Mouse (Mus musculus) layer of hippocampus, postnatal 10 days (tissue): ENCODE data around the gene Sbno2. TPM values are rescaled to one million over a fixed set of nuclear protein-coding genes. Genes with fewer than 3 reads are reported as not detected.

ENCODE experiments used
- DNase-seq, 2 experiments: peaks; one replicate each; pipeline ENCODE4 v3.0.0; 2021; ENCODE audit warnings: low spot score in 2 of 2
- total RNA-seq, 2 experiments: library from RNA; stranded (reverse); gene quantifications; 2 replicates each; pipeline ENCODE4 v1.2.3; 2021

Gene Sbno2
- total RNA-seq, 2 experiments from 2014 or later: 19.7 to 23.9 TPM

DNA sequence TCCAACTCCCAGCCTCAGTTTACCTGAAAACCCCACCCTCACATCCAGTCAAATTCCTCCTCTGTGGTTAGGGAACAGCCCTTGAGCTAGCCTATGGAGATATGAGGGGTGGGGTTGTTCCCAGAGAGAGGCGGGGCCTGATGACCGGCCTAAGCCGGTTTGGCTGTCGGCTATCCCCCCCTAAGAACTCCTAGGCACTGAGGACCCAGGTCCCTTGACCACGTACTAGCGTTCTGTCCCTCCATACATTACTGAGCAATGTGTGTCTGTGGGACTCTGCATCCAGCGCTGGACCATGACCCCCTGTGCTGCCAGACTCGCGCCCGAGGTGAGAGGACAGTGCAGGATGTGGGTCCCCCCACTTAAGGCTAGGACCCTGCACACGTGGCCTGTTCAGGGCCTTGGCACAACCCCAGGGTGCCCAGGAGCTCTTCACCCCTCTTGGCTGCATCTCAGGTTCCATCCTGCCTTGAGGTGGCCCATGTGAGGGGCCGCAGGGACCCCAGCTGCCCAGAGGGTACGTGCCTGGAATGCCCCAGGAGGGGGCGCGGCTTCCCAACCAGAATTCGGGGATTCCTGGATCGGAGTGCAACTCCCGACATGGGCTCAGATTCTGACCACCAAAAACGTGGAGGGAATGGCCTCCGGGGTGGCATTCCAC is 85.8 kb downstream of the Sbno2 start:
- DNase-seq: no peak

DNA sequence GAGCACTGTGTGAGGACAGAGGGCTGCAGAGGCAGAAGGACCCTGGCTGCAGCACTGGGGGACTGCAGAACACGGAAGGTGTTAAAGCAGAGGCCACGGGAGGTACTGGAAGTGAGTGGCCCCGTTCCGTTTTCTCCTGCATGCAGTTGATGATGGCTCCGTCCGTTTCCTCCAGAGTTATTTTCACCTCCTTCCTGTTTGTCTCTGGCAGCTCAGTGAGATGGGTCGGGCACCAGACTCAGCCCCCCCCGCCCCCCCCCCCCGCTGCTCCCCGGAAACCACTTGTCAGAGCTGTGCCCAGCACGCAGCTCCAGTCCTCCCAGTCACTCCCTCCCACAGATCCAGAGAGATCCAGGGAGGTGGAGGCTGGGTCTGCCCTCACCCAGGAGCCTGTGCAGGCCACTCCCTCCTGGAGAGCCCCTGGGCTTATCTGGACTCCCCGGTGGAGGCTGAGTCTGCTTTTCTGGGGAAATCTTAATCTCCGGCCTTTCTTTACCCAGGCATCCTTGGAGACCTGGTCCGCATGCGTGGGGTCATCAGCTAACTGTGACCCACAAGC is 86.6 kb downstream of the Sbno2 start:
- DNase-seq: no peak

DNA sequence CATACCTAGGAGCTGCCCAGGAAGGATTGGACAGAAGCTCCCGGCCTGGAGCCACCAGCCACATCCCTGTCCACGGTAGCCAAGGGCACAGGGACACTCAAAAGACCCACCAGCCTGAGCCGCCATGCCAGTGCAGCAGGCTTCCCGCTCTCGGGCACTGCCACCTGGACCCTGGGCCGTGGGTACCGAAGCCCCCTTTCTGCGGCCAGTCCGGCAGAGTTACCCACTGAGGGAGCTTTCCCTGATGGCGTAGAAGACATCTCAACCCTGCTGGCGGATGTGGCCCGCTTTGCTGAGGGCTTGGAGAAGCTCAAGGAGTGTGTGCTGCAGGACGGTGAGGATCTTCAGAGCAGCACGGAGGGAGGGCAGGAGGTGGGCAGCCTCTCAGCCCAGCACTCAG is 87.6 kb downstream of the Sbno2 start:
- no peak for DNase-seq

DNA sequence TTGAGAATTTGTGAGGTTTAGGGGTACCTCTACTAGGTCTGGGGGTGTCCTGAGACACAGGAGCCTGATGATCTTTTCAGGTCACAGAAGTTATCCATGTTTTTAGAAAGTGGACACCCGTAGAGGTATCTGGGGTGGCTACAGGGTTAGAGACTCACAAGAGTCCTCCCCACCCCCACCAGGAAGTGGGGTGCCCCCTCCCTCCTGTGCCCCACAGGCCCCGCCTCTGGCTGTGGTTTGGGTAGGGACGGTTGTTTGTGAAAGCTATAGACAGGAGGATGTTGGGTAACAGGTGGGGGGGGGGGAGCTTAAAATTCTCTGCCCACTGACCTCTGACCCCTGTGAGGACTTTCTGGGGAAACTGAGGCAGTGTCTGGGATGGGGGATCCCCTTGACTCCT is 88.0 kb downstream of the Sbno2 start:
- DNase-seq: no peak

DNA sequence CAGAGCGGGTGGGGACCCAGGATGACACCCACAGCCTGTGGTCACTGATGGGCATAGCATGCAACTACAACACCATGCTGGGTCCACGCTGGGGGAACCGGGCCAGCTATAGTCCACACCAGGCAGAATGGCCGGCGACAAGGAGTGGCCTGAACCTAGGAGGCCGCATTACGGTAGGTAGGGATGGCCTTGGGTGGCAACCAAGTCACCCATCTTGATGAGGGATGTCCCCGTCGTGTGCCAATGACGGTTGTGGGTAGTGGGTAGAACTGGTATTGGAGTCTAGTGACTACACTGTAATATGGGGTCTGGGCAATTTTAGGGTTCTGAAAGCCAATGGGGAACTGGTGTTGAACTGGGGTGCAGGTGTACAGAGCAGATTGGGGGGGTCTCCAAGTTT is 88.4 kb downstream of the Sbno2 start:
- no peak for DNase-seq

DNA sequence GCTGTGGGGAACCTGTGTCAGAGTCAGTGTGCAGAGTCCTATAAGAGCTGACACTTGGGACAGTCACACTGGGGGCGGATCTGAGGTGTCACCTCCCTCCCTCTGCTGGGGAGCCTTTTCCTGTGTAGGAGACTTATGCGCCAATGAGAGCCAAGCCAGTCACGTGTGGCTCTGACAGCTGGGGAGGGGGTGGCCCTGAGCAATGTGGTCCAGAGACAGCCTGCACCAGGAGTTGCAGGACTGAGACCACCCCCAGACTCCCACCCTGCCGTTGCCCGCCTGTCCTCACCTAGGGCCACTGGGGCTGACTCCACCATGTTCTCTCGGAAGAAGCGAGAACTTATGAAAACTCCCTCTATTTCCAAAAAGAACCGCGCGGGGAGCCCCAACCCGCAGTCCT is 88.9 kb downstream of the Sbno2 start, which contains the start of gene Arhgap45:
TSS of gene Arhgap45 (plus strand) at position 143 of the 400 bp plus-strand sequence.
- DNase-seq: no peak

DNA sequence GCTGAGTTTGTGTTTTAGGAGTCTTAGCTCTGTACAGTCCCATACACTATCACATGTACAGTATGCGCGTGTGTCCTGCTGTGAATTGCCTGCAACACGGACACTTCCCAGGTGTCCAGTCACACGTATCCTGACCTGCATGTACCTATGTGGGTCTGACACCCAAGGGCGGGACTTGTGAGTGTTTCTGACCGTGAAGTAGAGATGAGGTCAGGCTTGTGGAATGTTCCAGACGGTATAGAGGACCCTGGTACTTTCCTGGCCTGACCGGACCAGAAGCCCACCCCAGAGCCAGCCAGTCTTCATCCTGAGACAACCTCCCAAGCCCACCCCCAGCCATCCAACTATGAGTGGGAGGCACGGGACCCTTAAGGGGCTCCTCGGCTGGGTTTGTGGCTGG is 89.8 kb downstream of the Sbno2 start:
- no peak for DNase-seq

DNA sequence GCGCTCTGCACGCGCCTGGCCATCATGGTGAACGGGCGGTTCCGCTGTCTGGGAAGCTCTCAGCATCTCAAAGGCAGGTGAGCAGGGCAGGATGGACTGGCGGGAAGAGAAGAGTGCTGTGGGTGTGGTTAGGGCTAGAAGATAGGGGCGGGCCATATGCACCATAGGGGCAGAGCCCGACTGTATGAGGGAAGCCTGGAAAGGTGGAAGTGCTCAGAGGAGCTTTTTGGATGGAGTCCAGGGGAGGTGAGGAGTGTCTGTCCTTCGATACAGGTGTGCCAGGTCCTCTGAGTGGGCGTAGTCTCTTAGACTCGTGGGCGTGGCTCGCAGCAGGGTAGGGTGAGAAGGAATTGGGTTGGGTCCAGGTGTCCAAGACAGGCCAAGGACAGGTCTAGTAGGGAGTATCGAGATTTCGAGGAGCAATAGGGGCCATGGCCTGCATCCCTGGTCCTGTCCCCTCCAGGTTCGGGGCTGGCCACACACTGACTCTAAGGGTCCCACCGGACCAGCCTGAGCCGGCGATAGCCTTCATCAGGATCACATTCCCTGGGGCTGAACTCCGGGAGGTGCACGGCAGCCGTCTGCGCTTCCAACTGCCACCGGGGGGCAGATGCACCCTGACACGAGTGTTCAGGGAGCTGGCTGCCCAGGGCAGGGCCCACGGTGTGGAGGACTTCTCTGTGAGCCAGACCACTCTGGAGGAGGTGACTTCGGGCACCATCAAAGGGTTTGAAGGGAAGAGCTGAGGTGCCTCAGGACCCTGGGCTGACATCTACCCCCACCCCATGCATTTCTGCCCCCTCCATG is 90.7 kb downstream of the Sbno2 start:
- no peak for DNase-seq

DNA sequence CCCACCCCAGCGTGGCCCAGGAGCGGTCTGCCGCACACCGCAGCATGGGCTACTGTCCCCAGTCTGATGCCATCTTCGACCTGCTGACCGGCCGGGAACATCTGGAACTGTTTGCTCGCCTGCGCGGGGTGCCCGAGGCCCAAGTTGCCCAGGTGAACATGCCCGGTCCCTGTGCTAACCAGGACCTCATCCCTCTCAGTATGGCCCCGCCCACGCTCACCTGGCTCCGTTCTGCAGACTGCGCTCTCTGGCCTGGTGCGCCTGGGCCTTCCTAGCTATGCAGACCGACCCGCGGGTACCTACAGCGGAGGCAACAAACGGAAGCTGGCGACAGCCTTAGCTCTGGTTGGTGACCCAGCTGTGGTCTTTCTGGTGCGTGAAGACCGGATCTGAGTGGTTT is 91.8 kb downstream of the Sbno2 start:
- DNase-seq: no peak

DNA sequence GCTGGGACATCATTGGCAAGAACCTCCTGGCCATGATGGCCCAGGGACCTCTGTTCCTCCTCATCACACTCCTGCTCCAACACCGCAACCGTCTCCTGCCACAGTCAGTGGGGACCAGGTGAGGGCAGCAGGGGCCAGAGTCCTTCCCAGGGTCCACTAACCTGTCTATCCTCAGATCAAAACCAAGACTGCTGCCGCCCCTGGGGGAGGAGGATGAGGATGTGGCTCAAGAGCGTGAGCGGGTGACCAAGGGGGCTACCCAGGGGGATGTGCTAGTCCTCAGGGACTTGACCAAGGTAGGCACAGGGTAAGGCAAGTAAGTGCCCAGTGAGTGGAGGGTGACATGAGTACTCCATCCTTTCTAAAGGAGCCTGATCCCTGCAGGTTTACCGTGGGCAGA is 93.6 kb downstream of the Sbno2 start:
- no peak for DNase-seq

Other genes starting within 250 kb of the Sbno2 start
- gene Prtn3, start 231.1 kb downstream of the Sbno2 start, total RNA-seq: 1 to 10 TPM; 3.6 to 3.7 TPM
- 100 to 1,000 TPM; 113 TPM for gene Plppr3, start 230.9 kb downstream of the Sbno2 start, total RNA-seq
- not detected for gene Elane, start 219.3 kb downstream of the Sbno2 start, total RNA-seq
- not detected for gene Cfd, start 214.7 kb downstream of the Sbno2 start, total RNA-seq
- gene Med16, start 196.6 kb downstream of the Sbno2 start, total RNA-seq: 10 to 100 TPM; 55.7 to 56.2 TPM
- not detected for gene Gm26602, start 194.7 kb downstream of the Sbno2 start, total RNA-seq
- gene Kiss1r, start 188.6 kb downstream of the Sbno2 start, total RNA-seq: 1 to 10 TPM; 7.5 TPM
- gene R3hdm4, start 184.4 kb downstream of the Sbno2 start, total RNA-seq: 100 to 1,000 TPM; 380 to 386 TPM
- 1 to 10 TPM; 5.5 to 8.4 TPM for gene Arid3a, start 178.5 kb downstream of the Sbno2 start, total RNA-seq
- 10 to 100 TPM; 41.8 to 46.5 TPM for gene Wdr18, start 145.4 kb downstream of the Sbno2 start, total RNA-seq
- gene Grin3b, start 134.9 kb downstream of the Sbno2 start, total RNA-seq: under 1 TPM; 0.13 to 0.27 TPM
- 100 to 1,000 TPM; 137 to 139 TPM for gene Tmem259, start 121.2 kb downstream of the Sbno2 start, total RNA-seq
- 10 to 100 TPM in 1 of 2 experiments, 1 to 10 TPM in 1; 8.2 to 10.3 TPM for gene Cnn2, start 117.0 kb downstream of the Sbno2 start, total RNA-seq
- 10 to 100 TPM in 1 of 2 experiments, 1 to 10 TPM in 1; 9.3 to 10.3 TPM for gene Abca7, start 109.1 kb downstream of the Sbno2 start, total RNA-seq
- 1 to 10 TPM; 3.3 to 3.8 TPM for gene Arhgap45, start 88.9 kb downstream of the Sbno2 start, total RNA-seq
- gene Polr2e, start 65.8 kb downstream of the Sbno2 start, total RNA-seq: 10 to 100 TPM; 66.9 to 76.7 TPM
- gene Gpx4, start 58.4 kb downstream of the Sbno2 start, total RNA-seq: 100 to 1,000 TPM; 408 to 448 TPM
- 10 to 100 TPM; 77.1 to 88.3 TPM for gene Stk11, start 10.2 kb upstream of the Sbno2 start, total RNA-seq
- 100 to 1,000 TPM; 385 to 392 TPM for gene Atp5d, start 33.1 kb upstream of the Sbno2 start, total RNA-seq
- 100 to 1,000 TPM; 360 to 374 TPM for gene Cbarp, start 35.3 kb upstream of the Sbno2 start, total RNA-seq
- gene Midn, start 42.7 kb upstream of the Sbno2 start, total RNA-seq: 100 to 1,000 TPM; 112 to 128 TPM
- 100 to 1,000 TPM; 154 to 175 TPM for gene Cirbp, start 60.4 kb upstream of the Sbno2 start, total RNA-seq
- 1 to 10 TPM; 4.3 to 6.7 TPM for gene 1600002K03Rik, start 67.4 kb upstream of the Sbno2 start, total RNA-seq
- gene Efna2, start 73.9 kb upstream of the Sbno2 start, total RNA-seq: 10 to 100 TPM; 16.8 to 19.8 TPM
- gene Mum1, start 120.9 kb upstream of the Sbno2 start, total RNA-seq: 10 to 100 TPM; 40.3 to 46.6 TPM
- 100 to 1,000 TPM; 143 to 152 TPM for gene Ndufs7, start 143.6 kb upstream of the Sbno2 start, total RNA-seq
- 10 to 100 TPM; 27.8 to 31.5 TPM for gene Gamt, start 155.4 kb upstream of the Sbno2 start, total RNA-seq
- gene Dazap1, start 155.9 kb upstream of the Sbno2 start, total RNA-seq: 10 to 100 TPM; 94.6 to 96.3 TPM
- 100 to 1,000 TPM; 733 to 857 TPM for gene Rps15, start 186.9 kb upstream of the Sbno2 start, total RNA-seq
- gene Apc2, start 190.4 kb upstream of the Sbno2 start, total RNA-seq: 100 to 1,000 TPM; 179 to 181 TPM
- 10 to 100 TPM; 19.7 to 22.2 TPM for gene 2310011J03Rik, start 215.0 kb upstream of the Sbno2 start, total RNA-seq
- gene Pcsk4, start 223.9 kb upstream of the Sbno2 start, total RNA-seq: 1 to 10 TPM; 7.1 to 8.0 TPM
- 10 to 100 TPM; 10.3 to 11.6 TPM for gene Reep6, start 224.4 kb upstream of the Sbno2 start, total RNA-seq
- 1 to 10 TPM in 1 of 2 experiments, under 1 TPM in 1; 0.75 to 1.2 TPM for gene Adamtsl5, start 242.8 kb upstream of the Sbno2 start, total RNA-seq